Mouse (Mus musculus) ES-Bruce4 (cell line): ENCODE measurements around the gene Gse1. TPM values are rescaled to one million over a fixed set of nuclear protein-coding genes. Genes with fewer than 3 reads are reported as not detected.

Experiments
- H3K27ac ChIP-seq: 2 replicates; pipeline ENCODE4 v1.5.1; 2012; ENCODE audit warnings: low read length, inconsistent platforms; ENCODE audit not compliant: insufficient read depth
- H3K27me3 ChIP-seq: 2 replicates; pipeline ENCODE4 v1.6.1; 2012; ENCODE audit warnings: mild to moderate bottlenecking, low read length, inconsistent platforms; ENCODE audit not compliant: control insufficient read depth, poor library complexity, insufficient read depth, severe bottlenecking
- H3K36me3 ChIP-seq: 2 replicates; pipeline ENCODE4 v1.6.1; 2012; ENCODE audit warnings: inconsistent platforms, mild to moderate bottlenecking, low read length, moderate library complexity; ENCODE audit not compliant: control insufficient read depth, poor library complexity, insufficient read depth, severe bottlenecking
- H3K4me1 ChIP-seq: one replicate; pipeline ENCODE4 v1.8.1; 2011; ENCODE audit warnings: low read length; ENCODE audit not compliant: control insufficient read depth, insufficient read depth
- H3K4me3 ChIP-seq: 2 replicates; pipeline ENCODE4 v1.5.1; 2011; ENCODE audit warnings: low read depth, mild to moderate bottlenecking, low read length
- H3K9ac ChIP-seq: 2 replicates; pipeline ENCODE4 v1.6.1; 2012; ENCODE audit warnings: low read depth, mild to moderate bottlenecking, inconsistent platforms; ENCODE audit not compliant: poor library complexity, severe bottlenecking
- H3K9me3 ChIP-seq: replicated peaks from 2 replicates; pipeline ENCODE4 v1.6.1; 2012; ENCODE audit warnings: mild to moderate bottlenecking, low read length, inconsistent platforms; ENCODE audit not compliant: control insufficient read depth, poor library complexity, insufficient read depth, severe bottlenecking
- CTCF ChIP-seq: IDR thresholded peaks from one replicate; pipeline ENCODE4 v1.8.1; 2011; ENCODE audit warnings: low read depth, low read length
- EP300 ChIP-seq: IDR thresholded peaks from 2 replicates; pipeline ENCODE4 v1.6.1; 2011; ENCODE audit warnings: low read depth, low read length; ENCODE audit not compliant: insufficient read depth
- POLR2A ChIP-seq: IDR thresholded peaks from one replicate; pipeline ENCODE4 v1.8.1; 2011; ENCODE audit warnings: low read length; ENCODE audit not compliant: insufficient read depth
- polyA plus RNA-seq: library from polyadenylated mRNA; stranded (reverse); fragments of >200 nt; gene quantifications from 2 replicates; pipeline ENCODE4 v1.2.4, GENCODE M21; 2011; ENCODE audit warnings: low read depth; ENCODE audit not compliant: missing spikeins, insufficient read depth, insufficient read length

Gene Gse1
- polyA plus RNA-seq, 1 experiment: 31.8 TPM

GRCm38 (mm10) chr8:120489771-120490281 lies 261.6 kb downstream of the Gse1 start:
- Histone ChIP-seq H3K9ac (peak overlapping the region; percentile 78), H3K27ac (no peak overlapping the region), H3K4me3 (peak overlapping the region; percentile 71), H3K36me3 (no peaks in the 10 kb centered on the region), H3K4me1 (no peaks in the 10 kb centered on the region), H3K27me3 (peaks cover 2% of the 10 kb centered on the region; the same call in 1 of the 2 replicates), H3K9me3 (no peaks in the 10 kb centered on the region)
- no peak for TF ChIP-seq POLR2A
- TF ChIP-seq EP300: no peak
- TF ChIP-seq CTCF: no peak

GRCm38 (mm10) chr8:120490354-120491141 lies 262.3 kb downstream of the Gse1 start:
- H3K9ac ChIP-seq: peak overlapping the region; percentile 78
- H3K4me3 ChIP-seq: peak overlapping the region; percentile 71

GRCm38 (mm10) chr8:120491166-120491793 lies 263.0 kb downstream of the Gse1 start:
- TF ChIP-seq POLR2A: no peak
- TF ChIP-seq EP300: no peak
- TF ChIP-seq CTCF: no peak
- Histone ChIP-seq H3K27ac (no peak overlapping the region), H3K9ac (0 out of 2 replicates have a peak overlapping the region, but pooled peaks have one; percentile 78), H3K9me3 (no peaks in the 10 kb centered on the region), H3K36me3 (no peaks in the 10 kb centered on the region), H3K4me1 (peaks cover 2% of the 10 kb centered on the region), H3K4me3 (no peak overlapping the region), H3K27me3 (peaks cover 2% of the 10 kb centered on the region; the same call in 1 of the 2 replicates)

More at GRCm38 (mm10) chr8:120490354-120491141, 262.3 kb downstream of the Gse1 start:
- Histone ChIP-seq H3K4me1 (peaks cover 2% of the 10 kb centered on the region), H3K27me3 (peaks cover 2% of the 10 kb centered on the region; the same call in 1 of the 2 replicates), H3K27ac (no peak overlapping the region), H3K9me3 (no peaks in the 10 kb centered on the region), H3K36me3 (no peaks in the 10 kb centered on the region)
- TF ChIP-seq CTCF (no peak), EP300 (0 out of 2 replicates have a peak, but pooled peaks have one; percentile 19), POLR2A (no peak)

- Histone ChIP-seq H3K4me1 (peaks cover 2% of the 10 kb centered on the region), H3K27ac (no peak overlapping the region), H3K9me3 (no peaks in the 10 kb centered on the region), H3K9ac (no peak overlapping the region), H3K27me3 (peaks cover 2% of the 10 kb centered on the region; the same call in 1 of the 2 replicates), H3K36me3 (no peaks in the 10 kb centered on the region), H3K4me3 (no peak overlapping the region)
- TF ChIP-seq EP300 (no peak), POLR2A (no peak), CTCF (no peak)
Observed at GRCm38 (mm10) chr8:120492193-120492880, 264.1 kb downstream of the Gse1 start.

GRCm38 (mm10) chr8:120492881-120493220 lies 264.6 kb downstream of the Gse1 start:
- H3K9ac ChIP-seq: no peak overlapping the region
- H3K27ac ChIP-seq: no peak overlapping the region
- H3K27me3 ChIP-seq: 0 out of 2 replicates have a peak, but pooled peaks cover 2% of the 10 kb centered on the region
- H3K36me3 ChIP-seq: no peaks in the 10 kb centered on the region
- H3K9me3 ChIP-seq: no peaks in the 10 kb centered on the region
- no peak overlapping the region for H3K4me3 ChIP-seq
- H3K4me1 ChIP-seq: peaks cover 2% of the 10 kb centered on the region
- TF ChIP-seq POLR2A (no peak), CTCF (no peak), EP300 (no peak)
